Mouse (Mus musculus) neural tube, embryonic 11.5 days (tissue): ENCODE data around the gene Fgf9. TPM values are rescaled to one million over a fixed set of nuclear protein-coding genes. Genes with fewer than 3 reads are reported as not detected.

ENCODE experiments used
- ATAC-seq: fragments of 200-750 bp; cut with Nextera tagmentation; 2 replicates; pipeline ENCODE4 v1.8.0; 2017; ENCODE audit warnings: moderate number of reproducible peaks, mild to moderate bottlenecking, moderate TSS enrichment, moderate library complexity; ENCODE audit not compliant: insufficient read depth, low FRiP score, low TSS enrichment
- DNase-seq: peaks from one replicate; pipeline ENCODE4 v3.0.0-alpha.2; 2015; ENCODE audit warnings: low spot score
- H3K27ac ChIP-seq: fragments of 300-500 bp; sonication (generic); 2 replicates; pipeline ENCODE4 v1.5.1; 2014; ENCODE audit warnings: low read depth, mild to moderate bottlenecking, low read length
- H3K27me3 ChIP-seq: fragments of 300-500 bp; sonication (generic); 2 replicates; pipeline ENCODE4 v1.6.1; 2014; ENCODE audit warnings: mild to moderate bottlenecking, low read length, mixed read lengths; ENCODE audit not compliant: control insufficient read depth, insufficient read depth
- H3K36me3 ChIP-seq: fragments of 300-500 bp; sonication (generic); 2 replicates; pipeline ENCODE4 v1.6.1; 2014; ENCODE audit warnings: mild to moderate bottlenecking, low read length, moderate library complexity, mixed read lengths; ENCODE audit not compliant: control insufficient read depth, insufficient read depth
- H3K4me1 ChIP-seq: fragments of 300-500 bp; sonication (generic); 2 replicates; pipeline ENCODE4 v1.6.1; 2014; ENCODE audit warnings: low read length, mixed read lengths; ENCODE audit not compliant: control insufficient read depth, insufficient read depth
- H3K4me2 ChIP-seq: fragments of 300-500 bp; sonication (generic); 2 replicates; pipeline ENCODE4 v1.6.1; 2014; ENCODE audit warnings: low read depth, mild to moderate bottlenecking, moderate library complexity
- H3K4me3 ChIP-seq: fragments of 300-500 bp; sonication (generic); 2 replicates; pipeline ENCODE4 v1.5.1; 2014; ENCODE audit warnings: low read depth, low read length
- H3K9ac ChIP-seq: fragments of 300-500 bp; sonication (generic); 2 replicates; pipeline ENCODE4 v1.6.1; 2014; ENCODE audit warnings: mild to moderate bottlenecking, low read length
- H3K9me3 ChIP-seq: fragments of 300-500 bp; sonication (generic); 2 replicates; pipeline ENCODE4 v1.6.1; 2016; ENCODE audit warnings: low read length; ENCODE audit not compliant: control insufficient read depth
- WGBS: fragments of 180-500 bp; shearing (Covaris S2); extraction: QIAGEN DNeasy Blood & Tissue Kit; methylation state at CpG from one replicate; pipeline ENCODE4 v1.1.7; 2014; 5-methylcytosine and 5-hydroxymethylcytosine counted together
- polyA plus RNA-seq: library from polyadenylated mRNA; unstranded; fragments of >200 nt; fragmentation: Nextera tagmentation; extraction: Ambion mirVana; gene quantifications from 2 replicates; pipeline ENCODE4 v1.2.1, GENCODE M21; 2014

Gene Fgf9
- polyA plus RNA-seq, 1 experiment from 2014 or later = 7.3 TPM

DNA sequence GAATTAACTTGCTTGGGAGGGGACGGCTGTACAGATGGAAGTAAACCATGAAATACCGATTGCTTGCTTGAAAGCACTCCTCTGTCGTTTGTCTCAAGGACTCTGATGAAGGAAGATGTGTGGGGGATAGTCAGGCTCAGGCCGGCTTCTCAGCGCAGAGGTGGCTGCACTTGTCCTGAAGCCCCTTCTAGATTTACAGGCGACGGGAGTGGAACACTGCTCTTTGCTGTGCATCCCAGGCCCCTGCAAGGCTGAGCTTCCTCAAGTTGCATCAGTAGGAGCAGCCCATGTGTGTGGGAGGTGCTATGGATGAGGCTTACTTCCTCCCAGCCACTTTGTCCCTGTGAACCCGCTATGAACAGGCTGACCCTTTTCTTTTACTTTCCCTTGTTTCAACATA lies 33.9 kb downstream of the Fgf9 start:
- DNase-seq (no peak), ATAC-seq (no peak)
- H3K27me3 ChIP-seq = no peaks in the 10 kb centered on the region
- H3K4me1 ChIP-seq = no peaks in the 10 kb centered on the region
- 59% methylated on average over 8 of the region's 8 CpGs for WGBS
- no peak overlapping the region for H3K9ac ChIP-seq
- no peak overlapping the region for H3K4me2 ChIP-seq
- no peaks in the 10 kb centered on the region for H3K36me3 ChIP-seq
- no peak overlapping the region for H3K4me3 ChIP-seq
- no peaks in the 10 kb centered on the region for H3K9me3 ChIP-seq
- H3K27ac ChIP-seq = no peak overlapping the region

DNA sequence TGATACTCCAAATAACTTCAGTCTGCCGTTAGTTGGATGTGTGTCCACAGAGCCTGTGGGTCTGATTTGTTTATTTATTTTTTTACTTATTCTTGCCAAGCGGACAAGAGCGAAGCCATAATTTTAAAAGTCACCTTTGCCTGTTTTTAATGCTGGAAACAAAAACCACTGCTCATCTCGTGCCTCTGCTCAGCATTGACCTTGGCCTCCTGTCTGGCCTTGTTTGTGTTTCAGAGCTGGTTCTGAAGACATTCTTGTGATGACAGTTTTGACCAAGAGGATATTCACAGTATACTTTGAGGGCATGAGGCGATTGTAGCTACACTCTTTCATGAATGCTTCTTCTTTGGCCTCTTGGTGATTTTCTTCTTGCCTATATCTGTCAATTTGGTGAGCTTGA lies 35.2 kb downstream of the Fgf9 start:
- 84% methylated on average over 5 of the region's 5 CpGs for WGBS
- H3K27me3 ChIP-seq = no peaks in the 10 kb centered on the region
- no peak overlapping the region for H3K4me3 ChIP-seq
- no peak overlapping the region for H3K27ac ChIP-seq
- no peaks in the 10 kb centered on the region for H3K36me3 ChIP-seq
- DNase-seq (no peak), ATAC-seq (no peak)
- no peak overlapping the region for H3K4me2 ChIP-seq
- H3K4me1 ChIP-seq = no peaks in the 10 kb centered on the region
- no peaks in the 10 kb centered on the region for H3K9me3 ChIP-seq
- H3K9ac ChIP-seq = no peak overlapping the region

DNA sequence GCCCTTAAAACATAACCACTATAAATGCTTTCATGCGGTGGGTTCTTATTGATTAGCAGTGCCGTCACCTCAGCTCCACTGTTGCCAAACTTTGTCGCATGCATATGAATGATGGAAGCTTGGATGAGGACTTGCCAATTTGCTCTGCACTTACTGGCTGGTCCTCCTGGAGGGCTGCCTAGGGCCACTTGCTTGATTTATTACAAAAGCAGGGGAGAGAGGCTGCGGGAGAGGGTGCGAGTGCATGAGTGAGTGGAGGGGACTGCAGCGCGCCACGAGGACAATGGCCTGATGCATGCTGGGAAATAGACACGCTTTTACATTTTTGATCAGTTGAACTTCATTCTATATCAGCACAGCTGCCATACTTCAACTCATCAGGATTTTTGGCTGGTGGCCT lies 39.3 kb downstream of the Fgf9 start:
- Histone ChIP-seq H3K9ac (no peak overlapping the region), H3K9me3 (no peaks in the 10 kb centered on the region), H3K4me3 (no peak overlapping the region), H3K27ac (no peak overlapping the region), H3K4me2 (no peak overlapping the region), H3K4me1 (no peaks in the 10 kb centered on the region), H3K27me3 (no peaks in the 10 kb centered on the region), H3K36me3 (no peaks in the 10 kb centered on the region)
- no peak for ATAC-seq
- no peak for DNase-seq
- 82% methylated on average over 9 of the region's 9 CpGs for WGBS

DNA sequence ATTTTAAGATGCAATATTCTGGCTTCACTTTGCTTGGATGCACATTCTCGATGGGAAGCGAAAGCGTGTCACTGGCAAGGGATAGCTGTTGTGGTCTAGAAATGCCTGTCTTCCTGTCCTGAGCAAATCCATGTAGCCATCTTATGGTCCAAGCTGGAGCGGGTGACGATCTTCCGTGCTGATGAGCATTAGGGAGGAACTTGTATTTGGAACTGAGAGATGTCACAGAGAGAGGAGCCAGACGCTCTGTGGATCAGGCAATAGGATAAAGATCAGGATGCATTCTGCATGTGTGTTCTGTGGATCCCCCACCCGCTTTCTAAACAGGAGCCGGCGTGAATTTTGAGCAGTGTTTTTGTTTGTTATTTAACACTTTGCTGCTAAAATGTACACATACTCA lies 41.2 kb downstream of the Fgf9 start:
- Histone ChIP-seq H3K27ac (no peak overlapping the region), H3K4me1 (no peaks in the 10 kb centered on the region), H3K9ac (no peak overlapping the region), H3K4me2 (no peak overlapping the region), H3K36me3 (no peaks in the 10 kb centered on the region), H3K4me3 (no peak overlapping the region), H3K9me3 (no peaks in the 10 kb centered on the region), H3K27me3 (no peaks in the 10 kb centered on the region)
- WGBS = 87% methylated on average over 10 of the region's 10 CpGs
- DNase-seq (no peak), ATAC-seq (no peak)

DNA sequence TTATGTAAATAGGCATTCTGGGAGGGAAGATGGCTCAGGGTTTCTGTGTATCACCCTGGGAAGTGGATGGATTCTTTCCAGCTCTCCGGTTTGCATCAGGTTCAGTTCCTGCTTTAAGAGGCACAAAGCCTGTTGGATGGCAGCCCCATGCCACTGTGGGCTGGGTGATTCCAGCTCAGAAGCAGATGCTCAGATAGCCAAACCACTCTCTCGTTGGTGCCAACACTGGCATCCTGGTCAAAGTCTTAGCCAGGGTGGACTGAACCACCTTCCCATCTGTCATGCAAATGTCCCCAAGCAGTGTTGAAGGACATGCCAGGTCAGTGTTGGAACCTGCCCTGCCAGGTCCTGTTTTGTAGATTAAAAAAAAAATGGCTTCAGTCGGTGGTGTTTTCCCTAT lies 42.0 kb downstream of the Fgf9 start:
- Histone ChIP-seq H3K4me3 (no peak overlapping the region), H3K4me1 (no peaks in the 10 kb centered on the region), H3K36me3 (no peaks in the 10 kb centered on the region), H3K9ac (no peak overlapping the region), H3K9me3 (no peaks in the 10 kb centered on the region), H3K4me2 (no peak overlapping the region), H3K27ac (no peak overlapping the region), H3K27me3 (no peaks in the 10 kb centered on the region)
- no peak for ATAC-seq
- WGBS = 70% methylated on average over 3 of the region's 3 CpGs
- no peak for DNase-seq

DNA sequence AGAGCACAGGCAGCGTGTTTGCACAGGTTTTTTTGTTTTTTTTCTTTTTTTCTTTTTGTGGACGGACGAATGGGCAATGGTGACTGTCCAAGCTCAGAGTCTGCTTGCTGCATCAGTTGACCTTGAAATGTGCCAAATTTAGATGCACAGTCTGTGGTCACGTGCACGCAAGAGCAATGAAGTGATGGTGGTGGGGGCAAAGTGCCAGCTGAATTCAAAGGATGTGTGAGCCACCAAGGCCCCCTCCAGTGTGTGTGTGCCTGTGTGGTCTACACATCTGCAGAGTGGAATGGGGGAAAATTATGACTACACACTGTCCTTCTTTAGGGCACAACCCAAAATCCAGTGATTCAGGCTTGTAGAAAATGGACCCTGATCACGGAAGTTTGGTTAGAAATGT lies 42.8 kb downstream of the Fgf9 start:
- no peak overlapping the region for H3K4me2 ChIP-seq
- H3K4me1 ChIP-seq = no peaks in the 10 kb centered on the region
- H3K27ac ChIP-seq = no peak overlapping the region
- ATAC-seq (no peak), DNase-seq (no peak)
- WGBS = 57% methylated on average over 6 of the region's 6 CpGs
- H3K9me3 ChIP-seq = no peaks in the 10 kb centered on the region
- no peaks in the 10 kb centered on the region for H3K36me3 ChIP-seq
- no peaks in the 10 kb centered on the region for H3K27me3 ChIP-seq
- H3K9ac ChIP-seq = no peak overlapping the region
- H3K4me3 ChIP-seq = no peak overlapping the region

DNA sequence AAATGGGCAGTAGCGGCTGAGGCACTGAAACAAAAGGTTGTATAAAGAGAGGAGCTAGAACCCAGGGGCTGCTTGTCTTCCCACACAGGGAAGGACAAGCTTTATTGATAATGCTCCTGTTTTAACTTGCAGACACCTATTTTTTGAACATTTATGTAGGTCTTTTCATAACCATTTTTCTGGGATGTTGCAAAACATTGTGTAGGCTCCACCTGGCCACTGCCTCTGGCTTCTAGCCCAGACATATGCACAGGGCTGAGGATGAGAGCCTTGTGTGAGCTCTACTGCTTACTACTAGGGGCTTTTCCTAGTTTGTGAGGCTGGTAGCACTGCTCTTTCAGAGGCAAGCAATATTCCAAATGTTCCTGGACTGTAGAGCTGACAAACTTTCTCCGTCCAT lies 43.8 kb downstream of the Fgf9 start:
- Histone ChIP-seq H3K27ac (no peak overlapping the region), H3K36me3 (no peaks in the 10 kb centered on the region), H3K9ac (no peak overlapping the region), H3K4me3 (no peak overlapping the region), H3K9me3 (no peaks in the 10 kb centered on the region), H3K27me3 (no peaks in the 10 kb centered on the region), H3K4me1 (no peaks in the 10 kb centered on the region), H3K4me2 (no peak overlapping the region)
- WGBS = 78% methylated on average over 2 of the region's 2 CpGs
- ATAC-seq (no peak), DNase-seq (no peak)

DNA sequence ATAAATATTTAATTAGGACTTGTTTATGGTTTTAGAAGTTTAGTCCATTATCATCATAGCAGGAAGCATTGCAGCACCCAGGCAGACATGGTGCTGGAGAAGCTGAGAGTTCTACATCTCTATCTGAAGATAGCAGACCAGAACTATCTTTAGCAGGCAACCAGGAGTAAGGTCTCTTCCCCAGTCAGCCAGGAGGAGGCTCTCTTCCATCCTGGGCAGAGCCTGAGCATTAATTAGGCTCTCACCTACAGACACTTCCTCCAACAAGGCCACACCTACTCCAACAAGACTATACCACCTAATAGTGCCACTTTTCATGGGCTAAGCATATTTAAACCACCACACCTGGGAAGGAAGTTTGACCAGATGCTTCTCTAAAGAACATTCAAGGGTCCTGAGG lies 54.3 kb downstream of the Fgf9 start:
- no peak overlapping the region for H3K9ac ChIP-seq
- no peaks in the 10 kb centered on the region for H3K27me3 ChIP-seq
- ATAC-seq (no peak), DNase-seq (no peak)
- H3K36me3 ChIP-seq = no peaks in the 10 kb centered on the region
- H3K27ac ChIP-seq = no peak overlapping the region
- H3K9me3 ChIP-seq = no peaks in the 10 kb centered on the region
- no peaks in the 10 kb centered on the region for H3K4me1 ChIP-seq
- no peak overlapping the region for H3K4me3 ChIP-seq
- H3K4me2 ChIP-seq = no peak overlapping the region

DNA sequence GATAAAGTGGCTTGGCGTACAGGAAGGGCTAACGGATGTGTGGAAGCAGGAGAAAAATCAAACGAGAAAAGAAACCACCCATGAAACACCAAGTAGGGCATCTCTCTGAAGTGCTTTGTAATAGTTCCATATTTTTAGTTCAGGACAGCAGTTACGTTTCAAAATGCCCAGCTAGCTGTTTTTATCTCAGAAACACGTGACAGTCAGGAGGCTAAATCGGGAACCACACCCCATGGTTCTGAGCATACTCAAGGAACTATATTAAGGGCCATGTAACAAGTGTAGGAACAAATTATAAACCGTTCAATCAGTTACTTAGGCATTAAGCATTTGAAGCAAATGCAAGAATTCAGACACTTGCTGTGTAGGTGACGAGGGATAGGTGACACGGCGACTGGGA lies 56.2 kb downstream of the Fgf9 start:
- Histone ChIP-seq H3K4me3 (no peak overlapping the region), H3K27me3 (no peaks in the 10 kb centered on the region), H3K9me3 (no peaks in the 10 kb centered on the region), H3K4me1 (no peaks in the 10 kb centered on the region), H3K27ac (no peak overlapping the region), H3K9ac (no peak overlapping the region), H3K36me3 (no peaks in the 10 kb centered on the region), H3K4me2 (no peak overlapping the region)
- no peak for DNase-seq
- WGBS = 90% methylated on average over 10 of the region's 10 CpGs
- ATAC-seq = no peak
